Mouse (Mus musculus) left cerebral cortex, adult 6 months (tissue): ENCODE data around the gene Smim5. TPM values are rescaled to one million over a fixed set of nuclear protein-coding genes. Genes with fewer than 3 reads are reported as not detected.

ENCODE experiments used
- long read RNA-seq, 2 experiments: library from polyadenylated mRNA; unstranded; transcript quantifications; one replicate each; pipeline ENCODE4 v2.0.0; 2019 to 2020
- polyA plus RNA-seq: library from polyadenylated mRNA; unstranded; fragments of <200 nt; fragmentation: Nextera tagmentation; gene quantifications from 2 replicates; pipeline ENCODE4 v1.2.3, GENCODE M21; 2021

The Smim5 gene
- polyA plus RNA-seq = 1.4 and 1.7 TPM in 2 replicates
- long read RNA-seq, experiment 1, partial matches to known transcripts = 0 of 2 reads
- long read RNA-seq, experiment 1, other reads (novel, unspliced or antisense) = 0 of 2 reads
- long read RNA-seq, experiment 2, partial matches to known transcripts = 0 of 1 reads
- long read RNA-seq, experiment 2, other reads (novel, unspliced or antisense) = 0 of 1 reads

GRCm38 (mm10) chr11:115899486-115900266 lies at the start of gene Smim5:
TSS of gene Smim5 (plus strand) at chr11:115899966.

GRCm38 (mm10) chr11:115858354-115858753 lies 41.4 kb upstream of the Smim5 start, which contains the start of gene Myo15b:
TSS of gene Myo15b (plus strand) at chr11:115858406.

GRCm38 (mm10) chr11:115911632-115912376 lies 12.0 kb downstream of the Smim5 start, which contains the start of gene Smim6:
TSS of gene Smim6 (plus strand) at chr11:115912017.

GRCm38 (mm10) chr11:115933108-115933746 lies 33.5 kb downstream of the Smim5 start, which contains the start of the genes Sap30bp and Recql5:
TSS of gene Sap30bp (plus strand) at chr11:115933282.
TSS of gene Recql5 (minus strand) at chr11:115933477.

Other genes starting within 250 kb of the Smim5 start
- gene Grb2, start 191.4 kb upstream of the Smim5 start, polyA plus RNA-seq = 18.5 and 33.1 TPM in 2 replicates
- 18.1 and 22.2 TPM in 2 replicates for gene Tmem94, start 134.5 kb upstream of the Smim5 start, polyA plus RNA-seq
- gene Caskin2, start 86.3 kb upstream of the Smim5 start, polyA plus RNA-seq = 8.5 and 14.8 TPM in 2 replicates
- 5.4 and 6.0 TPM in 2 replicates for gene Tsen54, start 85.2 kb upstream of the Smim5 start, polyA plus RNA-seq
- gene Llgl2, start 75.9 kb upstream of the Smim5 start, polyA plus RNA-seq = 7.0 and 7.4 TPM in 2 replicates
- gene Myo15b, start 41.6 kb upstream of the Smim5 start, polyA plus RNA-seq = 0.14 TPM in 1 of 2 replicates, not detected in the other
- gene Smim6, start 12.1 kb downstream of the Smim5 start, polyA plus RNA-seq = not detected in 2 replicates
- 26.6 and 36.8 TPM in 2 replicates for gene Sap30bp, start 33.3 kb downstream of the Smim5 start, polyA plus RNA-seq
- 7.0 and 8.5 TPM in 2 replicates for gene Recql5, start 33.5 kb downstream of the Smim5 start, polyA plus RNA-seq
- 3.5 and 3.7 TPM in 2 replicates for gene Itgb4, start 74.7 kb downstream of the Smim5 start, polyA plus RNA-seq
- 19.0 and 23.7 TPM in 2 replicates for gene Galk1, start 112.8 kb downstream of the Smim5 start, polyA plus RNA-seq
- 208 and 343 TPM in 2 replicates for gene H3f3b, start 128.0 kb downstream of the Smim5 start, polyA plus RNA-seq
- 5.8 and 7.4 TPM in 2 replicates for gene Unk, start 130.4 kb downstream of the Smim5 start, polyA plus RNA-seq
- gene Unc13d, start 178.0 kb downstream of the Smim5 start, polyA plus RNA-seq = 1.0 and 1.3 TPM in 2 replicates
- 252 and 516 TPM in 2 replicates for gene Wbp2, start 187.0 kb downstream of the Smim5 start, polyA plus RNA-seq
- 2.7 and 4.7 TPM in 2 replicates for gene Trim47, start 227.2 kb downstream of the Smim5 start, polyA plus RNA-seq
- 2.0 and 2.8 TPM in 2 replicates for gene Trim65, start 231.2 kb downstream of the Smim5 start, polyA plus RNA-seq
- gene Mrpl38, start 238.9 kb downstream of the Smim5 start, polyA plus RNA-seq = 62.0 and 78.9 TPM in 2 replicates